Mouse (Mus musculus): ENCODE measurements at regions not wholly inside any gene's neighbourhood (a gene's known extent, or its start where the extent isn't known, plus 50 kb on each side); places are given as distances from the start of the nearest gene placed in this dataset.

GRCm38 (mm10) chr10:21803184-21803583 is 78.8 kb upstream of the Sgk1 start:
- Histone ChIP-seq H3K4me1 (ENCODE audit: control insufficient read depth, insufficient read depth, low read length) (no peaks in the 10 kb centered on the region), H3K27ac (ENCODE audit: insufficient read depth, low read depth, low read length) (no peak overlapping the region), H3K4me3 (ENCODE audit: insufficient read depth, low read depth, low read length) (no peak overlapping the region), H3K27me3 (replicated peaks; ENCODE audit: control insufficient read depth, insufficient read depth, low read length) (no peaks in the 10 kb centered on the region), H3K36me3 (ENCODE audit: control insufficient read depth, insufficient read depth, low read length) (no peaks in the 10 kb centered on the region)
- TF ChIP-seq CTCF (conservative IDR thresholded peaks at IDR 0.05; ENCODE audit: insufficient read depth, insufficient read length, low read depth, low read length) (no peak), POLR2A (IDR thresholded peaks at IDR 0.05; ENCODE audit: low read depth, low read length) (no peak)
- no peak for DNase-seq

- TF ChIP-seq POLR2A (IDR thresholded peaks at IDR 0.05; ENCODE audit: low read depth, low read length) = no peak
- 67% methylated on average over 2 of the region's 2 CpGs for WGBS
- no peaks in the 10 kb centered on the region for H3K4me1 ChIP-seq (ENCODE audit: control insufficient read depth, insufficient read depth, low read length)
- H3K4me3 ChIP-seq (ENCODE audit: insufficient read depth, low read depth, low read length) = no peak overlapping the region
- no peaks in the 10 kb centered on the region for H3K27me3 ChIP-seq (replicated peaks; ENCODE audit: control insufficient read depth, insufficient read depth, low read length)
- no peak overlapping the region for H3K27ac ChIP-seq (ENCODE audit: insufficient read depth, low read depth, low read length)
- DNase-seq = no peak
- no peaks in the 10 kb centered on the region for H3K36me3 ChIP-seq (ENCODE audit: control insufficient read depth, insufficient read depth, low read length)
Observed at GRCm38 (mm10) chr10:21804761-21805160, 77.2 kb upstream of the Sgk1 start.

GRCm38 (mm10) chr10:21805606-21806005 is 76.4 kb upstream of the Sgk1 start:
- no peak overlapping the region for H3K4me3 ChIP-seq (ENCODE audit: insufficient read depth, low read depth, low read length)
- H3K4me1 ChIP-seq (ENCODE audit: control insufficient read depth, insufficient read depth, low read length) = no peaks in the 10 kb centered on the region
- DNase-seq = no peak
- 52% methylated on average over 6 of the region's 6 CpGs for WGBS
- no peak for TF ChIP-seq CTCF (conservative IDR thresholded peaks at IDR 0.05; ENCODE audit: insufficient read depth, insufficient read length, low read depth, low read length)
- TF ChIP-seq POLR2A (IDR thresholded peaks at IDR 0.05; ENCODE audit: low read depth, low read length) = no peak
- H3K27me3 ChIP-seq (replicated peaks; ENCODE audit: control insufficient read depth, insufficient read depth, low read length) = no peaks in the 10 kb centered on the region
- no peak overlapping the region for H3K27ac ChIP-seq (ENCODE audit: insufficient read depth, low read depth, low read length)
- no peaks in the 10 kb centered on the region for H3K36me3 ChIP-seq (ENCODE audit: control insufficient read depth, insufficient read depth, low read length)

GRCm38 (mm10) chr10:21806716-21807115 is 75.3 kb upstream of the Sgk1 start:
- Histone ChIP-seq H3K4me3 (ENCODE audit: insufficient read depth, low read depth, low read length) (no peak overlapping the region), H3K27me3 (replicated peaks; ENCODE audit: control insufficient read depth, insufficient read depth, low read length) (no peaks in the 10 kb centered on the region), H3K27ac (ENCODE audit: insufficient read depth, low read depth, low read length) (no peak overlapping the region), H3K36me3 (ENCODE audit: control insufficient read depth, insufficient read depth, low read length) (no peaks in the 10 kb centered on the region), H3K4me1 (ENCODE audit: control insufficient read depth, insufficient read depth, low read length) (no peaks in the 10 kb centered on the region)
- no peak for DNase-seq
- WGBS = 96% methylated on average over 4 of the region's 4 CpGs
- TF ChIP-seq POLR2A (IDR thresholded peaks at IDR 0.05; ENCODE audit: low read depth, low read length) (no peak), CTCF (conservative IDR thresholded peaks at IDR 0.05; ENCODE audit: insufficient read depth, insufficient read length, low read depth, low read length) (no peak)

- H3K4me3 ChIP-seq (ENCODE audit: insufficient read depth, low read depth, low read length) = no peak overlapping the region
- H3K27ac ChIP-seq (ENCODE audit: insufficient read depth, low read depth, low read length) = no peak overlapping the region
- no peaks in the 10 kb centered on the region for H3K4me1 ChIP-seq (ENCODE audit: control insufficient read depth, insufficient read depth, low read length)
- WGBS = 92% methylated on average over 3 of the region's 3 CpGs
- no peaks in the 10 kb centered on the region for H3K36me3 ChIP-seq (ENCODE audit: control insufficient read depth, insufficient read depth, low read length)
- TF ChIP-seq CTCF (conservative IDR thresholded peaks at IDR 0.05; ENCODE audit: insufficient read depth, insufficient read length, low read depth, low read length) (no peak), POLR2A (IDR thresholded peaks at IDR 0.05; ENCODE audit: low read depth, low read length) (no peak)
- DNase-seq = no peak
- H3K27me3 ChIP-seq (replicated peaks; ENCODE audit: control insufficient read depth, insufficient read depth, low read length) = no peaks in the 10 kb centered on the region
Observed at GRCm38 (mm10) chr10:21819686-21820085, 62.3 kb upstream of the Sgk1 start.

GRCm38 (mm10) chr10:21821421-21821820 is 60.6 kb upstream of the Sgk1 start:
- no peak overlapping the region for H3K27ac ChIP-seq (ENCODE audit: insufficient read depth, low read depth, low read length)
- H3K36me3 ChIP-seq (ENCODE audit: control insufficient read depth, insufficient read depth, low read length) = no peaks in the 10 kb centered on the region
- no peaks in the 10 kb centered on the region for H3K4me1 ChIP-seq (ENCODE audit: control insufficient read depth, insufficient read depth, low read length)
- DNase-seq = no peak
- TF ChIP-seq POLR2A (IDR thresholded peaks at IDR 0.05; ENCODE audit: low read depth, low read length) (no peak), CTCF (conservative IDR thresholded peaks at IDR 0.05; ENCODE audit: insufficient read depth, insufficient read length, low read depth, low read length) (no peak)
- 82% methylated on average over 5 of the region's 5 CpGs for WGBS
- no peak overlapping the region for H3K4me3 ChIP-seq (ENCODE audit: insufficient read depth, low read depth, low read length)
- H3K27me3 ChIP-seq (replicated peaks; ENCODE audit: control insufficient read depth, insufficient read depth, low read length) = no peaks in the 10 kb centered on the region

GRCm38 (mm10) chr10:21824418-21825025 is 57.5 kb upstream of the Sgk1 start:
- no peaks in the 10 kb centered on the region for H3K36me3 ChIP-seq (ENCODE audit: control insufficient read depth, insufficient read depth, low read length)
- no peak overlapping the region for H3K27ac ChIP-seq (ENCODE audit: insufficient read depth, low read depth, low read length)
- H3K27me3 ChIP-seq (replicated peaks; ENCODE audit: control insufficient read depth, insufficient read depth, low read length) = no peaks in the 10 kb centered on the region
- H3K4me1 ChIP-seq (ENCODE audit: control insufficient read depth, insufficient read depth, low read length) = no peaks in the 10 kb centered on the region
- no peak for TF ChIP-seq POLR2A (IDR thresholded peaks at IDR 0.05; ENCODE audit: low read depth, low read length)
- TF ChIP-seq CTCF (conservative IDR thresholded peaks at IDR 0.05; ENCODE audit: insufficient read depth, insufficient read length, low read depth, low read length) = no peak
- no peak overlapping the region for H3K4me3 ChIP-seq (ENCODE audit: insufficient read depth, low read depth, low read length)
- 63% methylated on average over 12 of the region's 12 CpGs for WGBS
- DNase-seq = no peak

Measured in kidney, adult 2 months (tissue).